Mouse (Mus musculus) heart, embryonic 10.5 days (tissue): ENCODE data around the gene Gcm1. TPM values are rescaled to one million over a fixed set of nuclear protein-coding genes. Genes with fewer than 3 reads are reported as not detected.
A peak's percentile ranks its signal among the peaks of the same experiment; 100 is the strongest.

Source experiments
- DNase-seq: peaks from one replicate; pipeline ENCODE4 v3.0.0-alpha.2; 2017; ENCODE audit warnings: low spot score
- H3K27ac ChIP-seq: fragments of 300-500 bp; sonication (generic); 2 replicates; pipeline ENCODE4 v1.5.1; 2016; ENCODE audit warnings: mild to moderate bottlenecking
- H3K27me3 ChIP-seq: fragments of 300-500 bp; sonication (generic); 2 replicates; pipeline ENCODE4 v1.6.1; 2016; ENCODE audit warnings: mild to moderate bottlenecking; ENCODE audit not compliant: poor library complexity, insufficient read depth, severe bottlenecking
- H3K36me3 ChIP-seq: fragments of 300-500 bp; sonication (generic); 2 replicates; pipeline ENCODE4 v1.6.1; 2016; ENCODE audit warnings: mild to moderate bottlenecking, moderate library complexity
- H3K4me1 ChIP-seq: fragments of 300-500 bp; sonication (generic); 2 replicates; pipeline ENCODE4 v1.6.1; 2016; ENCODE audit warnings: mild to moderate bottlenecking
- H3K4me3 ChIP-seq: fragments of 300-500 bp; sonication (generic); 2 replicates; pipeline ENCODE4 v1.5.1; 2016; ENCODE audit warnings: mild to moderate bottlenecking, moderate library complexity
- H3K9me3 ChIP-seq: fragments of 300-500 bp; sonication (generic); 2 replicates; pipeline ENCODE4 v1.6.1; 2016; ENCODE audit warnings: mild to moderate bottlenecking, moderate library complexity
- WGBS: fragments of 180-500 bp; shearing (Covaris S2); methylation state at CpG from one replicate; pipeline ENCODE4 v1.1.7; 2016; 5-methylcytosine and 5-hydroxymethylcytosine counted together
- polyA plus RNA-seq: library from polyadenylated mRNA; unstranded; fragments of >200 nt; fragmentation: Nextera tagmentation; extraction: Ambion mirVana; gene quantifications from 2 replicates; pipeline ENCODE4 v1.2.1, GENCODE M21; 2016

Gcm1 gene
- polyA plus RNA-seq, 1 experiment from 2014 or later = not detected

GRCm38 (mm10) chr9:78107912-78108795 lies 56.4 kb downstream of the Gcm1 start:
- Histone ChIP-seq H3K4me1 (peaks cover 16% of the 10 kb centered on the region; the same call in 1 of the 2 replicates), H3K9me3 (no peaks in the 10 kb centered on the region), H3K27me3 (no peaks in the 10 kb centered on the region), H3K27ac (peak overlapping the region; percentile 97), H3K4me3 (peak overlapping the region; percentile 95), H3K36me3 (peaks cover 7% of the 10 kb centered on the region)
- DNase-seq = peak; percentile 90
- under 1% methylated on average over 88 of the region's 88 CpGs for WGBS

DNA sequence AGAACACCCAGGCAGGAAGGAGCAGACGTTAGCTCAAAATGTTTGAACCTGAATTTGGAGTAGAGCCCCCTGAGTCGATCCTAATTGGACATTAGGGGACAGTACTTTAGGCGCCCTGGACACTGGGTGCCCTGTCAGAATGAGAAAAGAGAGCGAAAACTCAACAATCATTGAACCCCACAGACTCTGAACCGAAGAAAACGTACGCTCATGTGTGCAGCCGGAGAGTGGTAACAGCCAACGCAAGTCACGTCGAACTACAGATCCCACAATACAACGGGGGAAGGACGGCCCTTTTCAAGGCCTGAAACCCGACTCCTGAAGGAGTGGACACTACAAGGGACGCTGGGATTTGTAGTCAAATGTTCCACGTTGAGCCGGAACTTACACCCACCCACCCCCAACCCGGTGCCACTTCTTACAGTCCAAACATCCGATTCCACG lies 57.1 kb downstream of the Gcm1 start, which contains the start of the genes Fbxo9 and Ick:
Gene Fbxo9 (minus strand): TSS at position 270 of the 444 bp plus-strand sequence.
Gene Ick (plus strand): TSS at position 397 of the 444 bp plus-strand sequence.
- peaks cover 7% of the 10 kb centered on the region for H3K36me3 ChIP-seq
- peak within 1 kb of the TSS; percentile 97 for H3K27ac ChIP-seq
- peak; percentile 97 for DNase-seq
- H3K4me1 ChIP-seq = peaks cover 16% of the 10 kb centered on the region
- peak within 1 kb of the TSS; percentile 95 for H3K4me3 ChIP-seq
- H3K27me3 ChIP-seq = no peaks in the 10 kb centered on the region
- H3K9me3 ChIP-seq = no peaks in the 10 kb centered on the region
- under 1% methylated on average over 20 of the region's 20 CpGs for WGBS

- Histone ChIP-seq H3K27me3 (no peaks in the 10 kb centered on the region), H3K27ac (no peak overlapping the region), H3K36me3 (peaks cover under 1% of the 10 kb centered on the region; the same call in 1 of the 2 replicates), H3K9me3 (no peaks in the 10 kb centered on the region), H3K4me3 (peak overlapping the region; percentile 95), H3K4me1 (peaks cover 24% of the 10 kb centered on the region)
- WGBS = 43% methylated on average over 5 of the region's 5 CpGs
- DNase-seq = no peak
Observed at GRCm38 (mm10) chr9:78109656-78110055, 57.9 kb downstream of the Gcm1 start.

- WGBS = 90% methylated on average over 2 of the region's 2 CpGs
- Histone ChIP-seq H3K4me1 (peaks cover 30% of the 10 kb centered on the region), H3K27me3 (no peaks in the 10 kb centered on the region), H3K27ac (no peak overlapping the region), H3K4me3 (no peak overlapping the region), H3K36me3 (peaks cover 4% of the 10 kb centered on the region; the same call in 1 of the 2 replicates), H3K9me3 (no peaks in the 10 kb centered on the region)
- DNase-seq = no peak
Observed at GRCm38 (mm10) chr9:78111456-78111855, 59.7 kb downstream of the Gcm1 start.

GRCm38 (mm10) chr9:78112770-78113537 lies 61.2 kb downstream of the Gcm1 start:
- WGBS = 2% methylated on average over 47 of the region's 47 CpGs
- H3K4me1 ChIP-seq = peaks cover 27% of the 10 kb centered on the region
- peak overlapping the region; percentile 74 for H3K4me3 ChIP-seq
- no peaks in the 10 kb centered on the region for H3K27me3 ChIP-seq
- H3K9me3 ChIP-seq = no peaks in the 10 kb centered on the region
- H3K27ac ChIP-seq = peak overlapping the region; percentile 94
- peaks cover 8% of the 10 kb centered on the region; the same call in 1 of the 2 replicates for H3K36me3 ChIP-seq
- DNase-seq = peak; percentile 96

DNA sequence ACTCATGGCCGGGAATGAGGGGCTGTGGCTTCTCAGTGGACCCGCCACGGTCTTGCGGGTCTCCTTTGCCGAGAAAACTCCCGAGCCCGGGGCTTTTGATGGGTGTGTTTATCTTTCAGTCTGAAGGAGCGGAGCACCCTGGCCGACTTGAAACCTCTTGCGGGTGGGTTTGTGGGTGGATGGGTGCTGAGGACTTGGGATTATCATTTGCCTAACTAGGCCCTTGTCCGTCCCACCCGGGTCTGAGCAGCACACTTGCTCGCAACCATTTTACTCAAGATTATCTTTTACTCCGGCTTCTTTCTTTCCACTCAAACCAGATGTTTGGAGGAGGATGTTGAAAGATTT lies 61.8 kb downstream of the Gcm1 start:
- peak overlapping the region; percentile 74 for H3K4me3 ChIP-seq
- no peaks in the 10 kb centered on the region for H3K27me3 ChIP-seq
- H3K4me1 ChIP-seq = peaks cover 27% of the 10 kb centered on the region
- DNase-seq = no peak
- WGBS = under 1% methylated on average over 14 of the region's 14 CpGs
- peak overlapping the region; percentile 94 for H3K27ac ChIP-seq
- peaks cover 10% of the 10 kb centered on the region; the same call in 1 of the 2 replicates for H3K36me3 ChIP-seq
- H3K9me3 ChIP-seq = no peaks in the 10 kb centered on the region

Other genes starting within 250 kb of the Gcm1 start
- gene Elovl5, start 134.6 kb upstream of the Gcm1 start, polyA plus RNA-seq = 93.6 and 93.9 TPM in 2 replicates
- 28.5 and 30.6 TPM in 2 replicates for gene Fbxo9, start 57.1 kb downstream of the Gcm1 start, polyA plus RNA-seq
- 17.2 and 21.5 TPM in 2 replicates for gene Ick, start 57.3 kb downstream of the Gcm1 start, polyA plus RNA-seq
- gene Gsta4, start 130.8 kb downstream of the Gcm1 start, polyA plus RNA-seq = 81.1 and 88.3 TPM in 2 replicates
- not detected in 2 replicates for gene Gsta1, start 178.7 kb downstream of the Gcm1 start, polyA plus RNA-seq
- not detected in 2 replicates for gene Gm3776, start 205.2 kb downstream of the Gcm1 start, polyA plus RNA-seq
- gene Gm10639, start 238.0 kb downstream of the Gcm1 start, polyA plus RNA-seq = not detected in 2 replicates